9 mouse cellular contexts compared by ENCODE assay signal in genomic region chr10:60080982-60081825, GRCm38 (mm10). TPM values are rescaled to one million over a fixed set of nuclear protein-coding genes. Genes with fewer than 3 reads are reported as not detected.
DNase-seq lines count a peak whose midpoint lies in the region; ATAC-seq and TF ChIP-seq lines count a peak whose summit lies in the region.
"Had no signal": no experiment of that assay in that cellular context is flagged by ENCODE, and none has a peak within 500 bp of the region (broad histone marks: within the 10 kb centered on the region; RNA-seq: fewer than 3 reads in every experiment).

No protein-coding gene starts in this region.

- peaks cover 28% of the 10 kb centered on the region for H3K4me1 ChIP-seq in heart, adult 2 months (ENCODE audit: control insufficient read depth, insufficient read depth, low read length)

- TF ChIP-seq POLR2A in heart, adult 2 months (IDR thresholded peaks at IDR 0.05; ENCODE audit: insufficient read depth, low read depth, low read length) = 0 out of 2 replicates have a peak, but pooled peaks have one; percentile 46

- no peaks in the 10 kb centered on the region for H3K27me3 ChIP-seq in heart, adult 2 months (ENCODE audit: control insufficient read depth, insufficient read depth, low read length)
- H3K27me3 ChIP-seq: midbrain, embryonic 12.5 days had no signal

- DNase-seq in layer of hippocampus, postnatal 10 days (ENCODE audit: low spot score in 2 of 2) = peak; percentile 24 to 33
- DNase-seq in layer of hippocampus, adult 11-12 months (ENCODE audit: low spot score) = no peak
- DNase-seq in cerebellum, adult 11-12 months = peak; percentile 45
- peak; percentile 50 to 61 for DNase-seq in heart, adult 2 months
- peak; percentile 61 for DNase-seq in kidney, adult 18-20 months
- peak; percentile 8 to 32 for DNase-seq in lung, postnatal 4 days
- DNase-seq in thymus, postnatal 25 days = peak; percentile 46

- H3K79me2 ChIP-seq in heart, adult 2 months (replicated peaks; ENCODE audit: control insufficient read depth, insufficient read depth, low read length) = no peaks in the 10 kb centered on the region

- 35% methylated on average over 21 of the region's 21 CpGs for WGBS in heart, adult 2 months

- ATAC-seq in erythroid progenitor cell, adult 5-6 weeks (replicated peaks; ENCODE audit: low FRiP score, poor library complexity, severe bottlenecking) = no peak

- no peak for TF ChIP-seq CTCF in heart, adult 2 months (IDR thresholded peaks at IDR 0.05)

- intact Hi-C loops in heart, adult 2 months (cut with DNase I) = no loop called here

- H3K36me3 ChIP-seq in heart, adult 2 months (ENCODE audit: control insufficient read depth, insufficient read depth, low read length) = peaks cover 7% of the 10 kb centered on the region; the same call in 1 of the 2 replicates
- H3K36me3 ChIP-seq: midbrain, embryonic 12.5 days had no signal

- H3K9ac ChIP-seq in heart, adult 2 months (ENCODE audit: low read depth, low read length) = peak overlapping the region; percentile 25; the same call in 1 of the 2 replicates
- H3K9ac ChIP-seq: midbrain, embryonic 12.5 days had no signal

- H3K4me3 ChIP-seq in heart, adult 2 months = peak overlapping the region; percentile 18; the same call in 1 of the 2 replicates
- H3K4me3 ChIP-seq: midbrain, embryonic 12.5 days had no signal

- peak overlapping the region; percentile 72 for H3K27ac ChIP-seq in heart, adult 2 months
- H3K27ac ChIP-seq: midbrain, embryonic 12.5 days had no signal

- TF ChIP-seq EP300 in heart, adult 2 months (IDR thresholded peaks at IDR 0.05; ENCODE audit: insufficient read depth, low read depth, low read length) = no peak

RNA-seq across cellular contexts. Expression of gene Spock2, which starts 24.8 kb away (rescaled TPM):
- total RNA-seq in layer of hippocampus, postnatal 10 days (2021) = 100 to 1,000 TPM; 446 to 471 TPM
- total RNA-seq in heart, adult 2 months (2021) = 10 to 100 TPM; 12.2 to 21.7 TPM
- 8.4 and 10.6 TPM in 2 replicates for polyA plus RNA-seq in heart, adult 2 months (2012; rRNA removed)
- not detected in 2 replicates for total RNA-seq in erythroid progenitor cell, adult 5-6 weeks (2015; ENCODE audit: low replicate concordance)
- not detected in 2 replicates for total RNA-seq in erythroid progenitor cell, adult 5-6 weeks (2017; ENCODE audit: low replicate concordance)

Comparison
In these comparisons a context has a peak if more than half of its experiments do, and no peak if none do; other contexts are left out.
1. RNA of gene Spock2, which starts 24.8 kb away (total RNA-seq): 446 to 471 TPM in layer of hippocampus, postnatal 10 days; 12.2 to 21.7 TPM in heart, adult 2 months and not detected in erythroid progenitor cell, adult 5-6 weeks; every median in the first group is over 10 times any median in the second.